Mouse (Mus musculus) lung, embryonic 14.5 days (tissue): Measurements from ENCODE around the gene Efcab8. TPM values are rescaled to one million over a fixed set of nuclear protein-coding genes. Genes with fewer than 3 reads are reported as not detected.

Source experiments
- ATAC-seq: fragments of 200-750 bp; cut with Nextera tagmentation; 2 replicates; pipeline ENCODE4 v1.8.0; 2017; ENCODE audit warnings: mild to moderate bottlenecking, moderate TSS enrichment, moderate library complexity; ENCODE audit not compliant: insufficient read depth
- DNase-seq: peaks from one replicate; pipeline ENCODE4 v3.0.0-alpha.2; 2015
- H3K27ac ChIP-seq: fragments of 300-500 bp; sonication (generic); 2 replicates; pipeline ENCODE4 v1.5.1; 2014; ENCODE audit warnings: low read depth, mild to moderate bottlenecking, moderate library complexity
- H3K27me3 ChIP-seq: fragments of 300-500 bp; sonication (generic); 2 replicates; pipeline ENCODE4 v1.6.1; 2014; ENCODE audit warnings: low read length, control low read depth; ENCODE audit not compliant: insufficient read depth
- H3K36me3 ChIP-seq: fragments of 300-500 bp; sonication (generic); 2 replicates; pipeline ENCODE4 v1.6.1; 2014; ENCODE audit warnings: control low read depth; ENCODE audit not compliant: insufficient read depth
- H3K4me1 ChIP-seq: fragments of 300-500 bp; sonication (generic); 2 replicates; pipeline ENCODE4 v1.6.1; 2014; ENCODE audit warnings: antibody characterized with exemption, control low read depth; ENCODE audit not compliant: insufficient read depth
- H3K4me2 ChIP-seq: fragments of 300-500 bp; sonication (generic); 2 replicates; pipeline ENCODE4 v1.6.1; 2014; ENCODE audit warnings: mild to moderate bottlenecking
- H3K4me3 ChIP-seq: fragments of 300-500 bp; sonication (generic); 2 replicates; pipeline ENCODE4 v1.5.1; 2014; ENCODE audit warnings: low read depth, low read length
- H3K9ac ChIP-seq: fragments of 300-500 bp; sonication (generic); 2 replicates; pipeline ENCODE4 v1.6.1; 2014
- H3K9me3 ChIP-seq: fragments of 300-500 bp; sonication (generic); 2 replicates; pipeline ENCODE4 v1.6.1; 2016; ENCODE audit warnings: low read depth, low read length, control low read depth
- CTCF ChIP-seq: IDR thresholded peaks from 2 replicates; pipeline ENCODE4 v1.5.1; 2016; ENCODE audit warnings: antibody characterized with exemption, low read depth
- WGBS: fragments of 180-500 bp; shearing (Covaris S2); extraction: QIAGEN DNeasy Blood & Tissue Kit; methylation state at CpG from one replicate; pipeline ENCODE4 v1.1.7; 2014; 5-methylcytosine and 5-hydroxymethylcytosine counted together
- polyA plus RNA-seq: library from polyadenylated mRNA; unstranded; fragments of >200 nt; fragmentation: Nextera tagmentation; extraction: Ambion mirVana; gene quantifications from 2 replicates; pipeline ENCODE4 v1.2.1, GENCODE M21; 2014

Efcab8 gene
- polyA plus RNA-seq, 1 experiment from 2014 or later: not detected

DNA sequence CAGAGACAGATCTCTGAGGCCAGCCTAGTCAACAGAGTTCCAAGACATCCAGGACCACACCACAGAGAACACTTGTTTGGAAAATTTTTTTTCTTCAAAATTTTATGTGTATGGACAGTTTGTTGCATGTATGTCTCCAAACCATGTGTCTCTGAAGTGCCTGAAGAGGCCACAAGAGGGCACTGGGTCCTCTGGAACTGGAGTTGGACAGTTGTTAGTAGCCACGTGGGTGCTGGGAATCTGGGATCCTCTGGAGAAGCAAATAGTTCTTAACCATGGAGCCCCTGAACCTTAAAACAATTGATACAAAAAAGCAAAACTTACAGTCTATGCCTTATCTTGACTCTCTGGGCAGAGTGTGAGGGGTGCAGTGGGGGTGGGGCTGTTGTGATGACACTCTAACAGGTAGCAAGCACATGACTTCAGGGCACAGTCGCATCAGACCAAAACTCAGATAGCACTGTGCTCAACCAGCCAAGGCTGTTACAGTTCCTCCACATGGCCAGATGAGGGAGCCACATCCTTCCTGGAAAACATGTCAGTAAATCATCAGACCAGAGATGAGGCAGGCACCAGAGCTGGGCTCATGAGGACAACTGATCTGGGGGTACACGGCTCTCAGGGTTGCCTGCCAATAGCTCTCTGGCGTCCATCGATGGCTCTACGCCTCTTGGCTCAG is 70.8 kb downstream of the Efcab8 start:
- no peak overlapping the region for H3K4me2 ChIP-seq
- H3K4me3 ChIP-seq: no peak overlapping the region
- WGBS: 82% methylated on average over 6 of the region's 6 CpGs
- H3K9ac ChIP-seq: no peak overlapping the region
- no peaks in the 10 kb centered on the region for H3K9me3 ChIP-seq
- ATAC-seq (no peak), DNase-seq (peak; percentile 6)
- H3K36me3 ChIP-seq: no peaks in the 10 kb centered on the region
- H3K4me1 ChIP-seq: no peaks in the 10 kb centered on the region
- no peak overlapping the region for H3K27ac ChIP-seq
- H3K27me3 ChIP-seq: no peaks in the 10 kb centered on the region
- 0 out of 2 replicates have a peak, but pooled peaks have one; percentile 41 for TF ChIP-seq CTCF

DNA sequence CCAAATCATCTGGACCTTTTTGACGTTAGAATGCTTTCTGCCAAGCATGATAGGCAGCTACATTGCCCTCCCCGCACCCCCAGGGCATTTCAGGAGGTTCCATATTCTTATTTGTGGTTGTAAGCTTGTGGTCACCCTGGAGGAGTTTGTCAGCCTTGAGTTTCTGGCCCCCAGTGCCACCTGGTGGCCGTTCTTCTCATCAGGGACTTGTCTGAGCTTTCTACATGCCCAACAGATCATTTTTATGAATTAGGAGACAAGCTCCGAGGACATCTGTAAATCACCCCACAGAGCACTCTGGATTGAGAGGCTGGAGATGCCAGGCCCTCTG is 71.3 kb downstream of the Efcab8 start:
- Histone ChIP-seq H3K27ac (no peak overlapping the region), H3K9ac (no peak overlapping the region), H3K4me2 (no peak overlapping the region), H3K9me3 (no peaks in the 10 kb centered on the region), H3K36me3 (no peaks in the 10 kb centered on the region), H3K4me3 (no peak overlapping the region), H3K4me1 (no peaks in the 10 kb centered on the region), H3K27me3 (no peaks in the 10 kb centered on the region)
- WGBS: 39% methylated on average over 4 of the region's 4 CpGs
- DNase-seq: peak; percentile 72
- ATAC-seq: no peak
- TF ChIP-seq CTCF: peak; percentile 65

DNA sequence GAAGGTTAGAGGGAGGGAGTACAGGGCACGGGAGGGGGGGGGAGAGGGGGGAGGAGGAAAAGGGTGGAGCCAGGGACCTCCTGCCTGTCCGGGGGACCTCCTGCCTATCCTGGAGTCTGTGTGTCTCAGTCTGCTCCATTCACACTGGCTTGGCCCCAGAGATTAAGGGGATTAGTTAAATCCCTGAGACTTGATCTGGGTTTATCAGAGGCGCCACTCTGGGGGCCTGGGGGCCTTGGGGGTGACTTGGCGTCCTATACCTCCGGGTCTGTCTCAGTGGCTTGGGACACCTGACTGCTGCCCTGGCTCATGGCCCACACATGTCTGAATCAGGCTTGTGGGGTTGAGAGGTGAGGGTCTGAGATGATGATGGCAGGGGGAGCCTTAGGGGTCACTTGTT is 73.8 kb downstream of the Efcab8 start:
- H3K9ac ChIP-seq: no peak overlapping the region
- no peak for TF ChIP-seq CTCF
- no peaks in the 10 kb centered on the region for H3K4me1 ChIP-seq
- DNase-seq (no peak), ATAC-seq (no peak)
- no peaks in the 10 kb centered on the region for H3K36me3 ChIP-seq
- no peak overlapping the region for H3K27ac ChIP-seq
- no peaks in the 10 kb centered on the region for H3K9me3 ChIP-seq
- 5% methylated on average over 5 of the region's 5 CpGs for WGBS
- H3K4me2 ChIP-seq: no peak overlapping the region
- no peak overlapping the region for H3K4me3 ChIP-seq
- no peaks in the 10 kb centered on the region for H3K27me3 ChIP-seq

DNA sequence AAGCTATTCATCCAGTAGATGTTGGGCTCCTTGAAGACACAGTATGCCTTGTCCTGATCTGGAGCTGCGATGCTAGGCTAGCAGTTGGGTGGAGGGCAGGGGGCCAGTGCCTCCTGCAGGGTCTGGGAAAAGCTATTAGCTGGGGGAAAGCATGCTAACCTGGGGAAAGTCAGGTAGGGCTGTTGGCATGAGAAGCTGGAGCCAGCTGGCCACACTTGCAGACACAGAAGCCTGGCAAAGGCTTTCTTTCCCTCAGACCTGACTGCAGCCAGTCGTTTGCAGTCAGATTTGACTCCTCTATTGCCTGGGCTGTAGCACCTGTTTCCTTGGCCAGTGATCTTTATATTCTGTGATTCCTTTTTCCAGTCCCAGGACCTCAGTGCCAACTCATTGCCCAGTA is 79.8 kb downstream of the Efcab8 start:
- H3K4me3 ChIP-seq: no peak overlapping the region
- H3K27me3 ChIP-seq: no peaks in the 10 kb centered on the region
- no peaks in the 10 kb centered on the region for H3K36me3 ChIP-seq
- DNase-seq (no peak), ATAC-seq (no peak)
- H3K4me1 ChIP-seq: no peaks in the 10 kb centered on the region
- H3K27ac ChIP-seq: no peak overlapping the region
- H3K4me2 ChIP-seq: no peak overlapping the region
- TF ChIP-seq CTCF: no peak
- WGBS: 84% methylated on average over 2 of the region's 2 CpGs
- H3K9me3 ChIP-seq: no peaks in the 10 kb centered on the region
- no peak overlapping the region for H3K9ac ChIP-seq

DNA sequence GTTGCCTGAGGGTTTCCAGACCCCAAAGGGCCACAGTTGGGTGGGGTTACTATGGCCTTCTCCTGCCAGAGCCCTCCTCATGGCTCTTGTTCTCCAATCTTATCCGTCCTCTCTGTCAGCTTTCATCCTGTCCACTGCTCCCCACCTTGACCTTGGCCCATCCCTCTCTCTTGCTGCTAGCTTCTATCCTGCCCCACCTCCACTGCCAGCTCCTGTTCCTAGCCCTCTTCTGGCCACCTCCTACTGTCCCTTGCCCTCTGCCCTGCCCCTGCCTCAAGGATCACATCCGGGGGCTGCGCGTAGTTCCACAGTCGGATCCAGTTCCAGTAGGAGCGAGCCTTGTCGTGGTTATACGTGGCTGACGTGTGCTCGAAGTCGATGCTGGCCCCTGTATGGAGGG is 80.6 kb downstream of the Efcab8 start:
- ATAC-seq (no peak), DNase-seq (no peak)
- no peak overlapping the region for H3K27ac ChIP-seq
- no peak overlapping the region for H3K9ac ChIP-seq
- 82% methylated on average over 11 of the region's 11 CpGs for WGBS
- H3K9me3 ChIP-seq: no peaks in the 10 kb centered on the region
- no peaks in the 10 kb centered on the region for H3K4me1 ChIP-seq
- no peaks in the 10 kb centered on the region for H3K27me3 ChIP-seq
- H3K4me2 ChIP-seq: no peak overlapping the region
- no peaks in the 10 kb centered on the region for H3K36me3 ChIP-seq
- no peak for TF ChIP-seq CTCF
- no peak overlapping the region for H3K4me3 ChIP-seq

DNA sequence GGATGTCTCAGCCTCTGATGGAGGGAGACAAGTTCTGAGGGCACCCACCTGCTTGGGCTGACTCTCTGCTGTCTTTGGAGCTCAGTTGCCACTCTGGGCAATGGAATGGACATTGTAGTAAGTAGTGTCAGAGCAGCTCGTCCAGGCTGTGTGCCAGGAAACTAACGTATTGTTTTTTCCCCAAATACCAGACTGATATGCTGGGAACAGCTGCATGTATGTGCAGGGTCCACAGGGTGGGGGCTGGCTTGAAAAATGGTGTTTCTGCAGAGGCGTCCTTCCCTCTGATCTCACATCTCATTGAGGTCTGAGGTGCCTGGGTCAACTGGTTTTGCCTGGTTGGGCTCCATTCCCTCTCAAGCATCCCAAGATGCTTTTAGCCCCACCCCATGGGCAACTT is 81.0 kb downstream of the Efcab8 start:
- no peaks in the 10 kb centered on the region for H3K9me3 ChIP-seq
- no peaks in the 10 kb centered on the region for H3K36me3 ChIP-seq
- DNase-seq (peak; percentile 13), ATAC-seq (no peak)
- H3K9ac ChIP-seq: no peak overlapping the region
- TF ChIP-seq CTCF: no peak
- no peak overlapping the region for H3K4me2 ChIP-seq
- H3K27me3 ChIP-seq: no peaks in the 10 kb centered on the region
- no peak overlapping the region for H3K27ac ChIP-seq
- no peaks in the 10 kb centered on the region for H3K4me1 ChIP-seq
- H3K4me3 ChIP-seq: no peak overlapping the region
- 25% methylated on average over 3 of the region's 3 CpGs for WGBS

DNA sequence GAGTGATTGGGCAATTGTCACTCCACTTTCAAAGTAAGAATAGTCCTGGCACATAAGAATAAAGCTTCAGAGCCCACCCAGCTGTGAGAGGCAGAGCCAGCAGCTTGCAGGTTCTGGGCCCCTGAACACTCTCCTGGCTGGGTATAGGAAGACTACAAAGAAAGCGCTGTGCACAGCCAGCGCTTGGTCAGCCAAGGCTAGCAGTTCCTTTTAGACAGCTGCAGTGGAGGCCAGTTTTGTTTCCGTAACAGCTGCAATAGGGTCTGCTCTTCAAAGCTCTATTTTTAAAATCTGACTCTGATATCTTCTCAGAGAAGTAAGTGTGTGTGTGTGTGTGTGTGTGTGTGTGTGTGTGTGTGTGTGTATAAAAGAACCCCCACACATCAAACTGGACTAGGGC is 82.2 kb downstream of the Efcab8 start:
- H3K27me3 ChIP-seq: no peaks in the 10 kb centered on the region
- no peak overlapping the region for H3K27ac ChIP-seq
- H3K9me3 ChIP-seq: no peaks in the 10 kb centered on the region
- no peaks in the 10 kb centered on the region for H3K36me3 ChIP-seq
- DNase-seq (no peak), ATAC-seq (no peak)
- no peaks in the 10 kb centered on the region for H3K4me1 ChIP-seq
- no peak overlapping the region for H3K4me2 ChIP-seq
- H3K9ac ChIP-seq: no peak overlapping the region
- WGBS: 74% methylated on average over 3 of the region's 3 CpGs
- no peak for TF ChIP-seq CTCF
- no peak overlapping the region for H3K4me3 ChIP-seq

DNA sequence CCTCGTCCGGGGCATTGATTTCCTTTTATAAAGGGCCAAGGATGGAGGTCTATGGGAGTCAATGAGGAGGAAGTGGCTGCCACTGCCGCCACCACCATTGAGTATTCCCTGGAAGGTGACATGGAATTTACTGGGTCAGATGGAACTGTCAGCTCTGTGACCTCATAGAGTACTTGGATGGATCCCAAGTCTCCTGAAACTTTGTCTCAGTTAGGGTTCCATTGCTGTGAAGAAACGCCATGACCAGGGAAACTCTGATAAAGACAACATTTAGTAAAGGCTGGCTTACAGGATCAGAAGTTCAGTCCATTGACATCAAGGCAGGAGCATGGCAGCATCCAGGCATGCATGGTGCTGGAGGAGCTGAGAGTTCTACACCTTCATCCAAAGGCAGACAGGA is 91.3 kb downstream of the Efcab8 start, which contains the start of gene Sun5:
Gene Sun5 (minus strand): TSS at position 101 of the 400 bp plus-strand sequence.
- H3K9me3 ChIP-seq: no peaks in the 10 kb centered on the region
- H3K4me1 ChIP-seq: no peaks in the 10 kb centered on the region
- DNase-seq (no peak), ATAC-seq (no peak)
- no peak within 1 kb of the TSS for H3K4me2 ChIP-seq
- 81% methylated on average over 4 of the region's 4 CpGs for WGBS
- H3K9ac ChIP-seq: no peak within 1 kb of the TSS
- no peaks in the 10 kb centered on the region for H3K27me3 ChIP-seq
- TF ChIP-seq CTCF: no peak
- no peak within 1 kb of the TSS for H3K4me3 ChIP-seq
- H3K27ac ChIP-seq: no peak within 1 kb of the TSS
- no peaks in the 10 kb centered on the region for H3K36me3 ChIP-seq
